Mouse (Mus musculus): ENCODE results near the gene Epas1. TPM values are rescaled to one million over a fixed set of nuclear protein-coding genes. Genes with fewer than 3 reads are reported as not detected.

Gene Epas1
- total RNA-seq, 1 experiment from 2014 or later, result 0.41 TPM

DNA sequence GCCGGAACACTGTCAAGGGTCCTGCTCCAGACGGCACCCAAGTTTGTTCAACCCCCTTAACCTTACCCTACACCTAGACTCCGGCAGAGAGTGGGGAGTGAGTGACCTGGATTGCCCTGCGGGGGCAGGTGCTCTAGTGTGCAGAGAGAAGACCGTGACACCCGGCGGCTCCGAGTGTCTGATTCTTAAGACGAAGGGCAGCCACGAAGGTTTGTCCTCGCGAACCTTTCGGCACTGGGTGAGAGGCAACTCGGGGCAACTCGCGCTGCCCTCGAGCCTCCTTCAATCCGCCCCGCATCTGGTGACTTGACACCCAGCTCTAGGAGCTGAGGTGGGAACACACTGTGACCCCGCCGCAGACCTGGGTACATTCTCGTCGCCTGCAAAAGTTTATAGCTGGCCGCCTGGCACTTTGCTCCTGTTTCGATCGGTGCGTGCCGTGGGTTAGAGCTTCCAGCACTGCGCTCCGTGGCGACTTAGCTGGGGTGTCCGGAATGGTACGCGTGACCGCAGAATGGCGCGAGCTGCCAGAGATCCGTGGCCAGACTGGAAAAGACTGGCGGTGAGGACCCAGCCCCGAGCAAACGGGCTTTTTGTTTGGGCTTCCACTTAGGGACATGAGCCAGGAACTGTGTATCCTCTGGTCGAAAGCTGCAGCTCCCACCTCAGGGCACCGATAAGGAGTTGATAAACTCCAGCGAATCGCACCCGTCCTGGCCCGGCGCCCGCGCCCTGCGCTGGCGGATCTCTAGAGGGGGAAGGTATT lies 1.5 kb downstream of the Epas1 start:
- 0 out of 2 replicates have a peak, but pooled peaks have one; percentile 9 for ATAC-seq (replicated peaks; ENCODE audit: low read depth, poor library complexity, severe bottlenecking)

- no peak for ATAC-seq (replicated peaks; ENCODE audit: low read depth, poor library complexity, severe bottlenecking)
Measured at GRCm38 (mm10) chr17:86755581-86756195, 2.2 kb downstream of the Epas1 start.

- ATAC-seq (replicated peaks; ENCODE audit: low read depth, poor library complexity, severe bottlenecking), result no peak
Measured at GRCm38 (mm10) chr17:86757621-86758020, 4.1 kb downstream of the Epas1 start.

GRCm38 (mm10) chr17:86761859-86762258 lies 8.4 kb downstream of the Epas1 start:
- no peak for ATAC-seq (replicated peaks; ENCODE audit: low read depth, poor library complexity, severe bottlenecking)

DNA sequence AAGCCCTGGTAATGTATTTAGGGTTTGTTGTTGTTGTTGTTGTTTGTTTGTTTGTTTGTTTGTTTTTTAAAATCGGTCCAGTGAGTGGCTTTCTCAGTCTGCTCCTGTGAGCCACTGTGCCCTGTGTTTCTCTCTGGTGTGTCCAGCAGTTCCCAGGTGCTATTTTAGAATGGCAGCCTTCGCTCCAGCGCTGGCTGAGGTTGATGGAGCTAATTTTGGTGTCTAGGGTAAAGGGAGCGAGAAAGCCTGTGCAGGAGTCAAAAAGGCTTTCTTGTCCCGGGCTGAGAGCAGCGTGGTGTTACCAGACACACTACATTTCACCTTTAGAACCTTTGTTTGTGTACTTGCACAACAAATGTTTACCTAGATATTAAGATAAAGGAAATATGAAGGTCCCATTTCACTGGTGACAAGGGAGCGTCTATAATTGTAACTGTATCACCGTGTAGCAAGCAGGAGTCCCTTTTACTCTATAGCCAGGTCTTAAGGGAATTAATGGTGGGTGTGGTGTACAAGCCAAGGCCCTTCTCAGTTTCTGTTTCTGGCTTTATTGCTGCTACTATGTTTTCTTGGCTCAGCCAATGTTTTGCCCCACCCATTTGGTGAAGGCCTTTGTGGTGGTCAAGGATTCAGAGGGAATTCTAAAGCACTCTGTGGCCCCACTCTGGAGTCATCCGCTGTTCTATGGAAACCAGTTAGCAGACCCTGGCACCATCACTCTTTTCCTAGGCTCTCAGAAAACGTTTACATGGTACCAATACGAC lies 9.2 kb downstream of the Epas1 start:
- no peak for ATAC-seq (replicated peaks; ENCODE audit: low read depth, poor library complexity, severe bottlenecking)

DNA sequence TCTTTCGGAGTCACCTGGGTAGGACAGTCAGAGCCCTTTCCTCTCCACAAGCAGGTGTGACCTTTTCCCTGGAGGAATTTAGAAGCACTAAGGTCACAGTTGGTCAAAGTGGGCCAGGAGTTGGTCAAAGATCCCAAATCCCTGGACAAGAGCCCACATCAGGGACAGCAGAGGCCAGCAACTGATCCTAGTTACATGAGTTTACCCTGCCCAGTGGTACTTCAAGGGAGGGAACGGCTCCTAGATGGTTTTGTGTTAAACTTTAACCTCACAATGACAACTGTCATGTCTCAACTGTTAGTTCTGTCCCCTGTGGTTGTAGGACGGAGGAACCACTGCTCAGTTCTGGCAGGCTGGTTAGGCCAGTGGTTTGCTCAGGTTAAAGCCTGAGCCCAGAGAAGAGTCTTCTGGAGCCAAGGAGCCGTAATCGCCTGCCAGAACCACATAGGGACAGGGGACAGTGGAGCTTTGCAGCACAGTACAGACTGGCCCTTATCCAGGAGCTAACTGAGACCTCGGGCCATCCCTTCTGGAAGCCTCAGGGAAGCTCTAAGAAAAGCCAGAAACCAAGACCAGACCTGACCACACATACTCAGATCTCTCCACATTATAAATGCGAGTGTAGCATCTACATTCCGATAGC lies 12.4 kb downstream of the Epas1 start:
- ATAC-seq (replicated peaks; ENCODE audit: low read depth, poor library complexity, severe bottlenecking), result no peak

DNA sequence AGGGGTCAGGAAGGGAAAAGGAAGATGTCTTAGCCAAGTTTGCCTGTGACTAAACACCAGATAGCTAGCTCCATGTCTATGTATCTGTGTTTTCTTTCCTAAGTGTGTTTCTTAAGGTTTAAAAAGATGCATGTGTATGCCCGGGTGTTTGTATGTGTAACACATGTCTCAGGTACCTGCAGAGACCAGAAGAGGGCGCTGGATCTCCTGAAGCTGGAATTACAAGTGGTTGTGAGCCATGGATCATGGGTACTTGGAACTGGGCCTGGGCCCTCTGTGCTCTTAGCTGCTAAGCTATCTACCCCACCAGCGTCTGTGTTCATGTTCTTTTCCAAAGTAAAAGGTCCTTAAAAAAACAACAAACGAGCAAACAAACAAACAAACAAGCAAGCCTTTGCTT lies 12.9 kb downstream of the Epas1 start:
- ATAC-seq (replicated peaks; ENCODE audit: low read depth, poor library complexity, severe bottlenecking), result no peak

DNA sequence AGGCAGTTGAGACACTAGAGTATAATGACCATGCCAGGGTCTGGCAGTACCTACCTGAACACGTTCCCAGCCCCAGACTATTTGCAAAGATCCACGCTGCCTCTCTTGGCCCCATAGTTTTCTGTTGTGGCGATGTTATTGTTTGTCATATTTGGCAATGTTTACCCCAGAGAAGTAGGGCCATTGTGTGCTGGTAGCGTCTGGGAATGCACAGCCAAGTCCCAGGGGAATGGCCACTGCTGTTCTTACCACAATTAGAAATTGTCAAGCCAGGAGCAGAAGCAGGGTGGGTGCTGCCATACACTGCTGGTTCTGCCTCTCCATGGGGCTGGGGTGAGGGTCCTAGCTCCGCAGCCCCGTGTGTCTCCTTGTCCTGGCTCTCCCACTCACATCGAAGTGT lies 15.1 kb downstream of the Epas1 start:
- no peak for ATAC-seq (replicated peaks; ENCODE audit: low read depth, poor library complexity, severe bottlenecking)

- ATAC-seq (replicated peaks; ENCODE audit: low read depth, poor library complexity, severe bottlenecking), result 0 out of 2 replicates have a peak, but pooled peaks have one; percentile 39
Measured at GRCm38 (mm10) chr17:86769330-86770211, 16.1 kb downstream of the Epas1 start.

GRCm38 (mm10) chr17:86770848-86771247 lies 17.3 kb downstream of the Epas1 start:
- ATAC-seq (replicated peaks; ENCODE audit: low read depth, poor library complexity, severe bottlenecking), result no peak

GRCm38 (mm10) chr17:86772035-86772434 lies 18.5 kb downstream of the Epas1 start:
- no peak for ATAC-seq (replicated peaks; ENCODE audit: low read depth, poor library complexity, severe bottlenecking)

- ATAC-seq (replicated peaks; ENCODE audit: low read depth, poor library complexity, severe bottlenecking), result no peak
Measured at GRCm38 (mm10) chr17:86772929-86773588, 19.6 kb downstream of the Epas1 start.

DNA sequence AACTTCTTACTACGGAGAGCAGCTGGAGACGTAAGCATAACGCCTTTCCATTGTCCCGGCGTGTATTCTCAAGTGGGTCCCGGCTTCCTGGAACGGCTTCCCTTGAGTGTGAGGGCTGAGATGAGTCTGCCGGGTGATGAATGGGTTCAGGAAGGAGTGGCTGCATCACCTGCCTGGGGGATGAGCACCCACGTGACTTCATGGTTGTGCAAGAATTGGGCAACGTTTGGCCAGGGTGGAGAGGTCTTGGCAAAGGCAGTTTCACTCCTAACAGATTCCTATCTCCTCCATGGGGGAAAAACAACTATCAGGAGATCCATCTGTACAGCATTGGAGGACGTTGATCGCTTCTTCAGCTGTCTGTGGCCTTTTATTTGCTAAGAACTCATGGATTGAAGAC lies 23.0 kb downstream of the Epas1 start:
- ATAC-seq (replicated peaks; ENCODE audit: low read depth, poor library complexity, severe bottlenecking), result no peak

DNA sequence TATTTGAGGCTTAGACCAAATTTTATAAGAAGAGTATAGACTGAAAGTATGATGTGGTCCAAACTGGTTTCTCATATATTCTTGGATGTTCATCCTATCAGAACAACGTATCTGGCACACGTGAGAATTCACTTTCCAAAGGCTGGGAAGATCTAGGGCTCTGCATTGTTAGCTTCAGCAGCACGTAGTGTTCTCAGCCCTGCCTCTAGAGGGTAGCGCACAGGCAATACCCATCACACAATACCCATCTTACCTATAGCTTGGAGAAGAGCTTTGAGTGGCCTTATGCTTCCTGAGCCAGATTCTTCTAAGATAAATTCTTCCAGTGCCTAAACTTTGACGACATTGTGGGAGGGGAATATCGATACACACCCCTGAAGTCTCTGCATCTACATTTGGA lies 24.6 kb downstream of the Epas1 start:
- ATAC-seq (replicated peaks; ENCODE audit: low read depth, poor library complexity, severe bottlenecking), result no peak

GRCm38 (mm10) chr17:86779191-86780130 lies 26.0 kb downstream of the Epas1 start:
- ATAC-seq (replicated peaks; ENCODE audit: low read depth, poor library complexity, severe bottlenecking), result no peak

DNA sequence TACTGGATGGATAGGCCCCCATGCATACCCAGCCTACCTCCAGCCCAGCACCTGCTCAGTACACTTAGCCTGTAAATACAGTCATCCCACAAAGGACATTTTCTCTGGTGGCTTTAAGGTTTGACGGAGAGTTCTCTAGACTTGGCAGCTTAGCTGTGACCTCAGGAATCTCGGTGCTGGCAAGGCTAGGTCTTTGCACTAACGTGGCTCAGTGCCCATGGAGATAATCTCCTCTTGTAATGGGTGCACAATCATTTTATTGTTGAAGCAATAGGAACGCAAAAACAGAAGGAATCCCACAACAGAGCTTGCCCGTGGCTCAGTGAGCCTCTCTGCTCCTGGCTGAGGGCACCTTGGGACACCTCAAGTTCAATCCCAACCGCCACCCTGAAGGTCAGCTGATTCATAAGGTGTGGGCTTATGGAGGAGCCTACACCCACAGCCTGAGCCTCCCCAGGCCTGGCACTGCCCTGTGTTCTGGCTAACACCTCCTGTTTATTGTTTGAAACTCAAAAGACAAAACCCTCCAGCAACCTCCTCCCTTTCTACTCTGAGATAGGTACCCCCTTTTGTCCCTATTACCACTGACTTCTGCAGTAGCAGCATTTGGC lies 27.3 kb downstream of the Epas1 start:
- no peak for ATAC-seq (replicated peaks; ENCODE audit: low read depth, poor library complexity, severe bottlenecking)

- ATAC-seq (replicated peaks; ENCODE audit: low read depth, poor library complexity, severe bottlenecking), result no peak
Measured at GRCm38 (mm10) chr17:86781755-86782400, 28.4 kb downstream of the Epas1 start.
